Mouse (Mus musculus) T-helper 17 cell (primary cell): ENCODE measurements around the gene G430095P16Rik.

Source experiments
- in situ Hi-C, 2 experiments: fragments of 300-600 bp; cut with MboI, MseI; formaldehyde crosslinking; loops; 1 replicate in 1 of 2; 2 replicates in 1 of 2; pipeline ENCODE4 v1.15.1; 2025; ENCODE audit warnings: high pct_unique_total_duplicates in 2 of 2

The G430095P16Rik gene

GRCm38 (mm10) chr8:84767221-84767620 lies 44.4 kb downstream of the G430095P16Rik start:
- in situ Hi-C loops: loop anchor here in 1 of 2 experiments (10.0 kb wide), 1 partner anchor 602 kb away; no protein-coding TSS in a partner anchor

- in situ Hi-C loops: loop anchor here in 1 of 2 experiments (10.0 kb wide), 1 partner anchor 604 kb away; no protein-coding TSS in a partner anchor
These were observed 45.7 kb downstream of the G430095P16Rik start for GRCm38 (mm10) chr8:84768343-84769095.

- in situ Hi-C loops: loop anchor here in 1 of 2 experiments (10.0 kb wide), 1 partner anchor 605 kb away; no protein-coding TSS in a partner anchor
These were observed 46.5 kb downstream of the G430095P16Rik start for GRCm38 (mm10) chr8:84769324-84769723.

- in situ Hi-C loops: no loop called here
These were observed 47.5 kb downstream of the G430095P16Rik start for GRCm38 (mm10) chr8:84770100-84770953.

- in situ Hi-C loops: no loop called here
These were observed 48.3 kb downstream of the G430095P16Rik start for GRCm38 (mm10) chr8:84771000-84771687.

GRCm38 (mm10) chr8:84771941-84772378 lies 49.2 kb downstream of the G430095P16Rik start:
- in situ Hi-C loops: no loop called here

- in situ Hi-C loops: no loop called here
These were observed 49.8 kb downstream of the G430095P16Rik start for GRCm38 (mm10) chr8:84772628-84773027.

- in situ Hi-C loops: no loop called here
These were observed 50.5 kb downstream of the G430095P16Rik start for GRCm38 (mm10) chr8:84773304-84773703.

- in situ Hi-C loops: no loop called here
These were observed 51.0 kb downstream of the G430095P16Rik start for GRCm38 (mm10) chr8:84773833-84774232.

GRCm38 (mm10) chr8:84774473-84774911 lies 51.7 kb downstream of the G430095P16Rik start:
- in situ Hi-C loops: no loop called here

- in situ Hi-C loops: no loop called here
These were observed 52.3 kb downstream of the G430095P16Rik start for GRCm38 (mm10) chr8:84775105-84775591.

GRCm38 (mm10) chr8:84775621-84776113 lies 52.9 kb downstream of the G430095P16Rik start:
- in situ Hi-C loops: no loop called here
